ENCODE assay signal across 24 mouse cellular contexts in genomic region chr17:79980421-79981120, GRCm38 (mm10).
A peak's percentile ranks its signal among the peaks of the same experiment; 100 is the strongest.
DNase-seq lines count a peak whose midpoint lies in the region; ATAC-seq and TF ChIP-seq lines count a peak whose summit lies in the region.
"Had no signal": no experiment of that assay in that cellular context is flagged by ENCODE, and none has a peak within 500 bp of the region (broad histone marks: within the 10 kb centered on the region; RNA-seq: fewer than 3 reads in every experiment).

No protein-coding gene starts in this region.

- H3K4me1 ChIP-seq in thymus, adult 2 months (replicated peaks; ENCODE audit: control insufficient read depth, insufficient read depth, low read length): peaks cover 64% of the 10 kb centered on the region
- H3K4me1 ChIP-seq in hindbrain, embryonic 13.5 days (replicated peaks): peaks cover 21% of the 10 kb centered on the region

- no peak overlapping the region for H3K4me3 ChIP-seq in thymus, adult 2 months (ENCODE audit: control insufficient read depth, insufficient read depth, low read length)
- no peak overlapping the region for H3K4me3 ChIP-seq in hindbrain, embryonic 13.5 days
- H3K4me3 ChIP-seq: embryonic facial prominence, embryonic 13.5 days; erythroblast, embryonic 14.5 days; forebrain, embryonic 12.5 days; heart, embryonic 12.5 days; hindbrain, embryonic 12.5 days; limb, embryonic 15.5 days; megakaryocyte, embryonic 14.5 days; midbrain, embryonic 13.5 days had no signal

- H3K9ac ChIP-seq in hindbrain, embryonic 13.5 days: no peak overlapping the region
- H3K9ac ChIP-seq: embryonic facial prominence, embryonic 13.5 days; forebrain, embryonic 12.5 days; heart, embryonic 12.5 days; hindbrain, embryonic 12.5 days; limb, embryonic 15.5 days; liver, embryonic 14.5 days; lung, embryonic 14.5 days; midbrain, embryonic 13.5 days had no signal

- no peak overlapping the region for H3K4me2 ChIP-seq in hindbrain, embryonic 13.5 days
- H3K4me2 ChIP-seq: embryonic facial prominence, embryonic 13.5 days; forebrain, embryonic 12.5 days; heart, embryonic 12.5 days; hindbrain, embryonic 12.5 days; limb, embryonic 15.5 days; lung, embryonic 14.5 days; midbrain, embryonic 13.5 days had no signal

- H3K9me3 ChIP-seq in hindbrain, embryonic 13.5 days: no peaks in the 10 kb centered on the region; the same call in 1 of the 2 replicates
- H3K9me3 ChIP-seq: embryonic facial prominence, embryonic 13.5 days; forebrain, embryonic 12.5 days; hindbrain, embryonic 12.5 days; limb, embryonic 15.5 days; midbrain, embryonic 13.5 days had no signal

- no peak for TF ChIP-seq POLR2A in thymus, adult 2 months (IDR thresholded peaks at IDR 0.05; ENCODE audit: control insufficient read depth, extremely low read depth, insufficient read depth, low read length, poor library complexity)

- TF ChIP-seq CTCF in thymus, adult 2 months (IDR thresholded peaks at IDR 0.05; ENCODE audit: borderline replicate concordance, control insufficient read depth, extremely low read depth, insufficient read depth, low read length, poor library complexity): no peak

- no peaks in the 10 kb centered on the region for H3K36me3 ChIP-seq in thymus, adult 2 months (ENCODE audit: control insufficient read depth, insufficient read depth, low read length)
- H3K36me3 ChIP-seq in hindbrain, embryonic 13.5 days: no peaks in the 10 kb centered on the region
- H3K36me3 ChIP-seq: embryonic facial prominence, embryonic 13.5 days; forebrain, embryonic 12.5 days; heart, embryonic 12.5 days; hindbrain, embryonic 12.5 days; limb, embryonic 15.5 days; midbrain, embryonic 13.5 days had no signal

- WGBS in thymus, adult 2 months: 60% methylated on average over 10 of the region's 10 CpGs
- WGBS in hindbrain, embryonic 13.5 days: 86% methylated on average over 10 of the region's 10 CpGs

- no peak for ATAC-seq in hindbrain, embryonic 13.5 days (ENCODE audit: low FRiP score)
- ATAC-seq: midbrain, embryonic 13.5 days had no signal

- peak overlapping the region; percentile 99 for H3K27ac ChIP-seq in thymus, adult 2 months (ENCODE audit: control insufficient read depth, insufficient read depth, low read length)
- no peak overlapping the region for H3K27ac ChIP-seq in hindbrain, embryonic 13.5 days
- H3K27ac ChIP-seq: embryonic facial prominence, embryonic 13.5 days; forebrain, embryonic 12.5 days; hindbrain, embryonic 12.5 days; liver, embryonic 14.5 days; midbrain, embryonic 13.5 days; stomach, postnatal 0 days had no signal

- peak; percentile 78 for DNase-seq in gastrocnemius, postnatal 10 days
- DNase-seq in gastrocnemius, adult 18-20 months (ENCODE audit: low spot score): no peak
- DNase-seq in thymus, adult 2 months: peak; percentile 41
- no peak for DNase-seq in thymus, adult 18-20 months
- peak; percentile 47 to 54 for DNase-seq in thymus, postnatal 10 days (ENCODE audit: low spot score in 2 of 2)
- no peak for DNase-seq in spleen, adult 12 weeks (ENCODE audit: low spot score)
- DNase-seq: cerebellum, adult 11 months; embryo, embryonic 11 days; heart, adult 18-20 months; kidney, adult 2 months; layer of hippocampus, postnatal 36 days; lung, embryonic 14.5 days; lung, postnatal 36 days had no signal

- H3K27me3 ChIP-seq in thymus, adult 2 months (ENCODE audit: control insufficient read depth, insufficient read depth, low read length): no peaks in the 10 kb centered on the region
- no peaks in the 10 kb centered on the region for H3K27me3 ChIP-seq in hindbrain, embryonic 13.5 days
- H3K27me3 ChIP-seq: embryonic facial prominence, embryonic 13.5 days; heart, embryonic 12.5 days; hindbrain, embryonic 12.5 days; limb, embryonic 15.5 days; midbrain, embryonic 13.5 days had no signal

Comparison
In these comparisons a context has a peak if more than half of its experiments do, and no peak if none do; other contexts are left out.
1. DNase-seq: peak in gastrocnemius, postnatal 10 days (single experiment), thymus, adult 2 months (single experiment) and thymus, postnatal 10 days (2 of 2); none in gastrocnemius, adult 18-20 months (single experiment), thymus, adult 18-20 months (0 of 2) and spleen, adult 12 weeks (single experiment).